Mouse (Mus musculus) olfactory bulb, adult 2 months (tissue): Measurements from ENCODE around the gene Car15.

ENCODE experiments used
- CTCF ChIP-seq: fragments of 200-500 bp; IDR thresholded peaks from 2 replicates; pipeline ENCODE4 v1.5.1; 2012; ENCODE audit warnings: low read depth, mild to moderate bottlenecking, low read length, moderate library complexity; ENCODE audit not compliant: insufficient read depth
- POLR2A ChIP-seq: fragments of 200-500 bp; IDR thresholded peaks from 2 replicates; pipeline ENCODE4 v1.6.1; 2012; ENCODE audit warnings: mild to moderate bottlenecking, low read depth, low read length, moderate library complexity; ENCODE audit not compliant: insufficient read depth

DNA sequence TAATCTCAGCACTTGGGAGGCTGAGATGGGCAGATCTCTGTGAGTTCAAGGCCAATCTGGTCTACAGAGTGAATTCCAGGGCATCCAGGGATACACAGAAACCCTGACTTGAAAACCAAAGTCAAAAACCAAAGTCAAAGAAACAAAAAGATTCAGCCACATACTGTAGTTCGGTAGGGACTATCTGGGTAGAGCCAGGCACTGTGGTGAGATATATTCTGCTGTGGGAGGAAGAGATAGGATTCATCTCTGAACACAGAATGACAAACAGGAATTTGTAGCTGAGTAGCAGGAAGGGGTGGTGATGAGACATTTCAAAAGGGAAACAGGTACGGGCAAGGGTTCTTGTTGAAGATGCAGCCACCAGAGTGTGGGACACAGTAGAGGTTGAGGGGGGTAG lies 9.9 kb downstream of the Car15 start:
- TF ChIP-seq CTCF (no peak), POLR2A (no peak)
